Mouse (Mus musculus) myocyte (in vitro differentiated cells): ENCODE data around the gene Ldb3. TPM values are rescaled to one million over a fixed set of nuclear protein-coding genes. Genes with fewer than 3 reads are reported as not detected.

Experiments used
- H3K27me3 ChIP-seq: one replicate; pipeline ENCODE4 v1.6.1; 2011; ENCODE audit not compliant: control insufficient read depth, insufficient read depth, insufficient read length
- H3K36me3 ChIP-seq: one replicate; pipeline ENCODE4 v1.6.1; 2011; ENCODE audit not compliant: control insufficient read depth, insufficient read depth
- H3K4me2 ChIP-seq: one replicate; pipeline ENCODE4 v1.6.1; 2011; ENCODE audit warnings: low read depth, control low read depth
- H3K4me3 ChIP-seq: one replicate; pipeline ENCODE4 v1.5.1; 2011; ENCODE audit warnings: mild to moderate bottlenecking, control low read depth, moderate library complexity
- H3K79me2 ChIP-seq: one replicate; pipeline ENCODE4 v1.6.1; 2011; ENCODE audit not compliant: control insufficient read depth, insufficient read depth
- H3ac ChIP-seq: one replicate; pipeline ENCODE4 v1.6.1; 2011; ENCODE audit not compliant: control insufficient read depth, insufficient read length
- CEBPB ChIP-seq: IDR thresholded peaks from 2 replicates; pipeline ENCODE4 v1.6.1; 2011; ENCODE audit warnings: mild to moderate bottlenecking, moderate library complexity; ENCODE audit not compliant: poor library complexity, insufficient read depth, severe bottlenecking
- E2F4 ChIP-seq: IDR thresholded peaks from one replicate; pipeline ENCODE4 v1.6.1; 2011; ENCODE audit warnings: mild to moderate bottlenecking, control low read depth, moderate library complexity; ENCODE audit not compliant: insufficient read depth
- MAX ChIP-seq: IDR thresholded peaks from one replicate; pipeline ENCODE4 v1.6.1; 2011; ENCODE audit warnings: low read depth, mild to moderate bottlenecking, control low read depth
- MYOD1 ChIP-seq, 3 experiments: IDR thresholded peaks; one replicate each; pipeline ENCODE4 v1.6.1; 2011; ENCODE audit warnings: control low read depth in 2 of 3, low read depth in 2 of 3, mild to moderate bottlenecking in 2 of 3, moderate library complexity in 1 of 3; ENCODE audit not compliant: insufficient read length in 2 of 3, control insufficient read depth in 1 of 3
- MYOG ChIP-seq, 3 experiments: IDR thresholded peaks; one replicate each; pipeline ENCODE4 v1.6.1; 2011; ENCODE audit warnings: control low read depth in 2 of 3, low read depth in 2 of 3, mild to moderate bottlenecking in 2 of 3; ENCODE audit not compliant: insufficient read length in 2 of 3, control insufficient read depth in 1 of 3, insufficient read depth in 1 of 3
- POLR2A ChIP-seq: IDR thresholded peaks from one replicate; pipeline ENCODE4 v1.6.1; 2011; ENCODE audit warnings: low read depth, mild to moderate bottlenecking, control low read depth, moderate library complexity; ENCODE audit not compliant: insufficient read length
- POLR2AphosphoS2 ChIP-seq: IDR thresholded peaks from one replicate; pipeline ENCODE4 v1.6.1; 2011; ENCODE audit warnings: low read depth, control low read depth; ENCODE audit not compliant: insufficient read length
- REST ChIP-seq: IDR thresholded peaks from one replicate; pipeline ENCODE4 v1.6.1; 2011; ENCODE audit warnings: mild to moderate bottlenecking, control low read depth, moderate library complexity; ENCODE audit not compliant: insufficient read depth, insufficient read length
- SRF ChIP-seq: IDR thresholded peaks from one replicate; pipeline ENCODE4 v1.6.1; 2011; ENCODE audit warnings: low read depth; ENCODE audit not compliant: control insufficient read depth, insufficient read length
- TCF12 ChIP-seq: IDR thresholded peaks from one replicate; pipeline ENCODE4 v1.6.1; 2011; ENCODE audit warnings: mild to moderate bottlenecking, control low read depth; ENCODE audit not compliant: poor library complexity, insufficient read depth, severe bottlenecking
- USF1 ChIP-seq: IDR thresholded peaks from one replicate; pipeline ENCODE4 v1.6.1; 2011; ENCODE audit warnings: low read depth, mild to moderate bottlenecking, control low read depth, moderate library complexity
- polyA plus RNA-seq: library from polyadenylated mRNA; unstranded; fragments of >200 nt; fragmentation: generic; extraction: Trizol; gene quantifications from one replicate; pipeline ENCODE4 v1.2.1, GENCODE M21; 2012; ENCODE audit warnings: missing spikeins

Ldb3 gene
- polyA plus RNA-seq, 1 experiment, result 83.9 TPM

- Histone ChIP-seq H3K27me3 (no peaks in the 10 kb centered on the region), H3K79me2 (peaks cover 98% of the 10 kb centered on the region), H3ac (no peak overlapping the region), H3K4me2 (no peak overlapping the region), H3K36me3 (no peaks in the 10 kb centered on the region), H3K4me3 (no peak overlapping the region)
- TF ChIP-seq TCF12, result no peak
- TF ChIP-seq CEBPB, result no peak
- TF ChIP-seq MYOD1 (IDR thresholded peaks at IDR 0.05; ENCODE audit: control insufficient read depth in 1 of 3, insufficient read length in 2 of 3, low read depth in 2 of 3), result no peak
- TF ChIP-seq USF1, result no peak
- no peak for TF ChIP-seq REST
- no peak for TF ChIP-seq MYOG (IDR thresholded peaks at IDR 0.05; ENCODE audit: control insufficient read depth in 1 of 3, insufficient read depth in 1 of 3, insufficient read length in 2 of 3, low read depth in 2 of 3)
- TF ChIP-seq E2F4, result no peak
- no peak for TF ChIP-seq POLR2AphosphoS2
- no peak for TF ChIP-seq POLR2A
- no peak for TF ChIP-seq SRF
- TF ChIP-seq MAX, result no peak
Measured at GRCm38 (mm10) chr14:34483469-34484341, 104.8 kb downstream of the Ldb3 start.

Other genes with a start within 250 kb of the Ldb3 start
- not detected for gene Fam25c, start 233.2 kb downstream of the Ldb3 start, polyA plus RNA-seq
- 1.3 TPM for gene Sncg, start 213.9 kb downstream of the Ldb3 start, polyA plus RNA-seq
- 0.02 TPM for gene Mmrn2, start 213.2 kb downstream of the Ldb3 start, polyA plus RNA-seq
- gene Bmpr1a, start 85.3 kb downstream of the Ldb3 start, polyA plus RNA-seq, result 10.5 TPM
- not detected for gene 9230112D13Rik, start 65.9 kb downstream of the Ldb3 start, polyA plus RNA-seq
- 0.23 TPM for gene Opn4, start 11.5 kb upstream of the Ldb3 start, polyA plus RNA-seq
- gene Wapl, start 85.2 kb upstream of the Ldb3 start, polyA plus RNA-seq, result 12.1 TPM
- gene Grid1, start 231.4 kb upstream of the Ldb3 start, polyA plus RNA-seq, result not detected